Mouse (Mus musculus) mesoderm, embryonic 11.5 days (tissue): Measurements from ENCODE around the gene Rasgef1a.

Experiments used
- DNase-seq: peaks from one replicate; pipeline ENCODE4 v3.0.0-alpha.2; 2012; ENCODE audit warnings: low read depth, low spot score

Gene Rasgef1a

GRCm38 (mm10) chr6:118072176-118072575 lies 60.9 kb downstream of the Rasgef1a start:
- DNase-seq = no peak

- DNase-seq = no peak
These were observed 62.9 kb downstream of the Rasgef1a start for GRCm38 (mm10) chr6:118074151-118074550.

- no peak for DNase-seq
These were observed 65.0 kb downstream of the Rasgef1a start for GRCm38 (mm10) chr6:118076256-118076655.

GRCm38 (mm10) chr6:118076748-118077147 lies 65.5 kb downstream of the Rasgef1a start:
- DNase-seq = no peak

GRCm38 (mm10) chr6:118077421-118077820 lies 66.2 kb downstream of the Rasgef1a start:
- DNase-seq = no peak

GRCm38 (mm10) chr6:118078751-118079150 lies 67.5 kb downstream of the Rasgef1a start:
- no peak for DNase-seq

- no peak for DNase-seq
These were observed 68.1 kb downstream of the Rasgef1a start for GRCm38 (mm10) chr6:118079292-118079691.

- DNase-seq = no peak
These were observed 68.7 kb downstream of the Rasgef1a start for GRCm38 (mm10) chr6:118079762-118080465.

- no peak for DNase-seq
These were observed 69.5 kb downstream of the Rasgef1a start for GRCm38 (mm10) chr6:118080711-118081110.

GRCm38 (mm10) chr6:118082384-118082783 lies 71.1 kb downstream of the Rasgef1a start:
- DNase-seq = no peak

GRCm38 (mm10) chr6:118083608-118084007 lies 72.4 kb downstream of the Rasgef1a start:
- no peak for DNase-seq

- DNase-seq = no peak
These were observed 73.4 kb downstream of the Rasgef1a start for GRCm38 (mm10) chr6:118084596-118084995.

GRCm38 (mm10) chr6:118087955-118088354 lies 76.7 kb downstream of the Rasgef1a start:
- DNase-seq = no peak

- DNase-seq = no peak
These were observed 77.7 kb downstream of the Rasgef1a start for GRCm38 (mm10) chr6:118088750-118089440.

GRCm38 (mm10) chr6:118090827-118091226 lies 79.6 kb downstream of the Rasgef1a start:
- DNase-seq = no peak

GRCm38 (mm10) chr6:118097765-118098365 lies 86.6 kb downstream of the Rasgef1a start:
- no peak for DNase-seq

- no peak for DNase-seq
These were observed 88.1 kb downstream of the Rasgef1a start for GRCm38 (mm10) chr6:118099311-118099802.

- DNase-seq = no peak
These were observed 100.6 kb downstream of the Rasgef1a start for GRCm38 (mm10) chr6:118111810-118112209.

- no peak for DNase-seq
These were observed 111.5 kb downstream of the Rasgef1a start for GRCm38 (mm10) chr6:118122767-118123166.

- no peak for DNase-seq
These were observed 115.3 kb downstream of the Rasgef1a start for GRCm38 (mm10) chr6:118126577-118126976.

- DNase-seq = no peak
These were observed 116.0 kb downstream of the Rasgef1a start for GRCm38 (mm10) chr6:118127198-118127597.

- no peak for DNase-seq
These were observed 116.7 kb downstream of the Rasgef1a start for GRCm38 (mm10) chr6:118127827-118128487.
